Mouse (Mus musculus): ENCODE data around the gene Boc.

DNA sequence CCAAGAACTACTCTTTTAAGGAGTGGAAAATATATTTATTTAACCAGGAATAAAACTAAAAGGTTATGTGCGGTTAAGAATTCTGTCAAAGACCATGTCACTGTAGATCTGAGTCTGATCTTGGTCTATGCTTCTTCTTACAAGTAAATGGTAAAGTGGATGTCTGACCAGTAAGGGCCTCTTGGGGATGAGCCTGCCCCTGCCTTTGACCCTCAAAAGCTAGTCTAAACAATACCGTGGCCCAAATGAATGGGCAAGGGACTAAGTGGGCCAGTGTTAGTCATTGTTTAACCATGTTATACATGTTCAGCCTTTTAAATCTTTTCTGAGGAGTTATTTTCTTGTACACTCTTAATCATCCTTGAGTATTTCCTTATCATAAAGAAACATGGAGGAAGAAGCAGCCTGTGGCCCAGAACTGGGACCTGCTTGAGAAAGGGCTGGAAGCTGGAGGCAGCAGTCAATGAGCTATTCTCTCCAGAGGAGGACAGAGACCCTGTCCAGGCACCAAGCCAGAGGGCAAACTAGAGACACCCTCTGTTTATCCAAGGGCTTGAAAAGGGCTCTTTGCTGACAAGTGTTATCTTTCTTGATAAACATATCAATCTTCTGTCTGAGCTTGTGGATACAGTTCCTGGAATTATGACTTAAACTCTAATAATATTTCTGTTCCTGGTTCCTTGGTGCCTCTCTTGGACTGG, 38.6 kb upstream of the Boc start:
- TF ChIP-seq CTCF (conservative IDR thresholded peaks at IDR 0.05; ENCODE audit: insufficient read depth, insufficient read length, low read depth, low read length) (no peak), POLR2A (IDR thresholded peaks at IDR 0.05; ENCODE audit: low read depth, low read length) (no peak)
